Mouse (Mus musculus): ENCODE measurements around the gene Map7. TPM values are rescaled to one million over a fixed set of nuclear protein-coding genes. Genes with fewer than 3 reads are reported as not detected.

Map7 gene
- 6.3 and 8.2 TPM in 2 replicates for polyA plus RNA-seq (2016; fragmentation: Nextera tagmentation; extraction: Ambion mirVana)

DNA sequence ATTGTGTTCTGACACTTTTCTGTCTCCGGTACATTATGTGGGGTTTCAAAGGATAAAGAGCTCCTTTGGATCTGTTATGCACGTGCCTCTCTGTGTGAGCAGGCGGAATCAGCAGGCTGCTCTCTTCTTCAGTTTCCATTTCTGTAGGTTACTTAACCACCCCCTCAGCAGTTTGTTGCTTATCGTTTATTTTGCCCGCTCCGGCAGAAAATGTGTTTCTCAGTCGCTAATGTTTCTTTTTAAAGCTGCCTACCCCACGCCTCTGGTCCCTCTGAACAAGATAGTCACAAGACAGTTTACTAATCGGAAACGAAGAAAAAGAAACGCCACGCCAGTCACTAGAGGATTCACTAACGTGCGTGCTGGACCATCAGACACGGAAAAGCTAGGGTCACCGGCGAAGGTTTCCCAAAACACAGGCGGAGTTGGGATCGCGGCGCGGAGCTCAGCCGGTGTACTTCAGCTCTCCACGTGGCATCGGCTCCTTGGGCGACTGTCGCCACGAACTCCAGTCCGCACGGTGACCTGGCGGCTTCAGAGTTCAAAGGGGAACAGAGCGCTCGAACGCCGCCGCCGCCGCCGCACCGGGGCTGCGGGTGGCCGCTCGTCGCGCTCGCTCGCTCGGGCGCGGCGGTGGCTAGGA, at the start of gene Map7:
Gene Map7 (plus strand): TSS at position 342 of the 643 bp plus-strand sequence.
- WGBS, result 4% methylated on average over 51 of the region's 51 CpGs
- Histone ChIP-seq H3K36me3 (replicated peaks) (no peaks in the 10 kb centered on the region), H3K4me3 (replicated peaks) (peak within 1 kb of the TSS; percentile 75), H3K9ac (peak within 1 kb of the TSS; percentile 58), H3K4me1 (peaks cover 16% of the 10 kb centered on the region), H3K27ac (no peak within 1 kb of the TSS), H3K27me3 (peaks cover 43% of the 10 kb centered on the region), H3K9me3 (no peaks in the 10 kb centered on the region), H3K4me2 (peak within 1 kb of the TSS; percentile 95)
- ATAC-seq (ENCODE audit: low FRiP score), result peak; percentile 16

DNA sequence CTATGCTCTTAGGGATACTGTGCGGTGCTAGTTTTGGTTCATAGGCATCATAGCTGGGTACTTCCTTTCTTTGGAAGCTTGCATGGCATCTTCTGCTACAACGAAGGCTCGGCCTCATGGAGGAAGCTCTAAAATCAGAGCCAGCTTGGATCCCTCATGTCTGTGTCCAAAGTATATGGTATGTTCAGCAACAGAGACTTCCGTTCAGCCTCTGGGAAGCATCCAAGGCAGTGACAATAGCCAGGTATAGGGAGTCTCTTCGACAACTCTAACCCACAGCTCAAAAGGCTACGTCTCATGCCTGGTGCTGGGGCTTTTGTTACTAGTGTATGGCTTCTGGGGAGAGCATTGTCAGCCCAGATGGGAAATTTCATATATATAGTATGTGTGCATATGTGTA, 46.8 kb upstream of the Map7 start:
- Histone ChIP-seq H3K36me3 (replicated peaks) (no peaks in the 10 kb centered on the region), H3K4me1 (no peaks in the 10 kb centered on the region), H3K9me3 (no peaks in the 10 kb centered on the region), H3K9ac (no peak overlapping the region), H3K27ac (no peak overlapping the region), H3K4me2 (no peak overlapping the region), H3K4me3 (replicated peaks) (no peak overlapping the region), H3K27me3 (no peaks in the 10 kb centered on the region)
- 89% methylated on average over 6 of the region's 6 CpGs for WGBS
- no peak for ATAC-seq (ENCODE audit: low FRiP score)

DNA sequence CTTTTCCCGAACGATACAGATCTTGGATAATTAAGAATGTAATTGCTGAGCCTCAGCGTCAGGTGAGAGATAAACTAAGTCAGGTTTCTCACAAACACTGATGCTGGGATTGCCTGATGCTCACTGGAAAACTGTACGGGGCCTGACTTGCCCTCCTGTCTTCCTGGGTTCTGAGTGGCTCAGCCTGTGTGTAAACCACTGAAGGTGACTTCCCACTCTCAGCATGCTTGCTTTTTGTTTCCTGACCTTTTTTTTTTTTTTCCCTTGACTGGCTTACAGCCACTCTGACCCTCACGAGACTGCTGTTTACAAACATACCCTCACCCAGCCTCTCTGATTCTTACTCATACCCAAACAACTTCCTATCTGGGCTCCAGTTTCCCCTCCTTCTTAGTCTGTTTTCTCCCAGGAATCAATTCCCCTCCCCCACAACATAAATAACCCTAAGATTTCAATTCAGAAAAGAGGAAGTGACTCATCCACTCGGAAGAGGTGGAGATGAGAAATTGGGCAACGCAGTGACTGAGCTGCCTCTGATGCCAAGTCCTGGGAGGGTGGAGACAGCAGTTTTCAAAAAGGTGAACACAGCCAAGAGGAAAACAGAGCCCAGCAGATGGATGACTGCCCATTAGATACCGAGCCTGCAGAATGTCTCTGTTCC, 43.9 kb upstream of the Map7 start:
- WGBS, result 83% methylated on average over 8 of the region's 8 CpGs
- Histone ChIP-seq H3K4me2 (no peak overlapping the region), H3K4me3 (replicated peaks) (no peak overlapping the region), H3K9me3 (no peaks in the 10 kb centered on the region), H3K9ac (no peak overlapping the region), H3K27me3 (no peaks in the 10 kb centered on the region), H3K36me3 (replicated peaks) (no peaks in the 10 kb centered on the region), H3K4me1 (no peaks in the 10 kb centered on the region), H3K27ac (no peak overlapping the region)
- no peak for ATAC-seq (ENCODE audit: low FRiP score)

DNA sequence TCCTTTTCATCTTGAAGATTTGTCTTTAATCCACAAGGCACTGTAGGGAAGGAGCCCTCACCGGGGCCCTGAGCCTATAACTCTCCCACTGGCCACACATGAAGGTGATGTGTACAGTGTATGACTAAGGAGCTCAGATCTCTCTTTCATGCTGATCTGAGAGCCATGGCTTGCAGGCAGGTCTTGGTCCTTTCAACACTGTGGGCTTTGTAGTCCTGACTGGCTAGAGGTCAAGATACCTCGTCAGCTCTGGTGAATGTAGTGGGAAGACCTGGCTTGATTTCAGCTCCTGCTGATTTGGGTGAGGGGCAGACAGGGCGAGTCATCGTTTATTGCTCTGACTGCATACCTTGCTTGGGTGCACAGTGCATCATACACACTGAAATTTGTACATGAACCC, 42.7 kb upstream of the Map7 start:
- Histone ChIP-seq H3K4me2 (no peak overlapping the region), H3K36me3 (replicated peaks) (no peaks in the 10 kb centered on the region), H3K4me1 (no peaks in the 10 kb centered on the region), H3K9me3 (no peaks in the 10 kb centered on the region), H3K27ac (no peak overlapping the region), H3K27me3 (no peaks in the 10 kb centered on the region), H3K9ac (no peak overlapping the region), H3K4me3 (replicated peaks) (no peak overlapping the region)
- 82% methylated on average over 4 of the region's 4 CpGs for WGBS
- ATAC-seq (ENCODE audit: low FRiP score), result no peak

DNA sequence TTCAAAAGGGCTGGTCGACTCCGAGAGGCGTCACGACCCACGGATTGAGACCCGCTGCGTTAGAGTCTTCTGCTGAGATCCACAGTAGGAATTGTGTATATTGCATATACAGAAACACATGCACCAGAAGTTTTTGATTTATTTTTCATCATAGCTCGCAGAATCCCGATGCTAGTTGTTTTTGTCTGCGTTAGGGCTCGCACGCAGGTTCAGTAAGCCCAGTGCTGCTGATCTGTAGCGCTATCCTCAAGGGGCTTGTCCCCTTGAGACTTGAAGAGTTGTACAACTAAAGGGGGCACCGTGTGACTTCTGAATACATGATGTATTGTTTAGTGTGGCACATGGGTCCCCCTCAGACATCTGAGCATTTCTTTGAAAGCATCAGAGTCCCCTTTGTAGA, 41.2 kb upstream of the Map7 start:
- Histone ChIP-seq H3K9me3 (no peaks in the 10 kb centered on the region), H3K27me3 (no peaks in the 10 kb centered on the region), H3K36me3 (replicated peaks) (no peaks in the 10 kb centered on the region), H3K4me3 (replicated peaks) (no peak overlapping the region), H3K4me1 (no peaks in the 10 kb centered on the region), H3K27ac (no peak overlapping the region), H3K4me2 (no peak overlapping the region), H3K9ac (no peak overlapping the region)
- no peak for ATAC-seq (ENCODE audit: low FRiP score)
- 95% methylated on average over 14 of the region's 14 CpGs for WGBS

DNA sequence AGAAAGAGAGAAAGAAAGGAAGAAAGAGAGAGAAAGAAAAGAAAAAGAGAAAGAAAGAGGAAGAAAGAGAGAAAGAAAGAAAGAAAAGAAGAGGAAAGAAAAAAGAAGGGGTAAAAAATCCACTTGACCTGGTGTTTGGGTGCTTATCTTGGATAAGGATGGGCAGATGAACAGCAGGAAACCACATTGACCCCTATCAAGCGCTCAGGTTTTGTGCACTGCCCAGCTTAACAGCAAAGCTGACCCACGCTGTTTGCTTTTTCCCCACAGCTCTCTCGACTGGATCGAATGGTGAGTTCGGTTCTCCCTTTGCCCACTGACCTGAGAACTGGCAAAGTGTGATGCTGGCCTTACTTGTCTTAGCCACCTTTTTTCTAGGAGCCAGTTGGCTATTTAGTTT, 36.8 kb upstream of the Map7 start:
- Histone ChIP-seq H3K9ac (no peak overlapping the region), H3K27me3 (no peaks in the 10 kb centered on the region), H3K27ac (no peak overlapping the region), H3K9me3 (no peaks in the 10 kb centered on the region), H3K36me3 (replicated peaks) (no peaks in the 10 kb centered on the region), H3K4me2 (no peak overlapping the region), H3K4me3 (replicated peaks) (no peak overlapping the region), H3K4me1 (no peaks in the 10 kb centered on the region)
- 94% methylated on average over 5 of the region's 5 CpGs for WGBS
- no peak for ATAC-seq (ENCODE audit: low FRiP score)

DNA sequence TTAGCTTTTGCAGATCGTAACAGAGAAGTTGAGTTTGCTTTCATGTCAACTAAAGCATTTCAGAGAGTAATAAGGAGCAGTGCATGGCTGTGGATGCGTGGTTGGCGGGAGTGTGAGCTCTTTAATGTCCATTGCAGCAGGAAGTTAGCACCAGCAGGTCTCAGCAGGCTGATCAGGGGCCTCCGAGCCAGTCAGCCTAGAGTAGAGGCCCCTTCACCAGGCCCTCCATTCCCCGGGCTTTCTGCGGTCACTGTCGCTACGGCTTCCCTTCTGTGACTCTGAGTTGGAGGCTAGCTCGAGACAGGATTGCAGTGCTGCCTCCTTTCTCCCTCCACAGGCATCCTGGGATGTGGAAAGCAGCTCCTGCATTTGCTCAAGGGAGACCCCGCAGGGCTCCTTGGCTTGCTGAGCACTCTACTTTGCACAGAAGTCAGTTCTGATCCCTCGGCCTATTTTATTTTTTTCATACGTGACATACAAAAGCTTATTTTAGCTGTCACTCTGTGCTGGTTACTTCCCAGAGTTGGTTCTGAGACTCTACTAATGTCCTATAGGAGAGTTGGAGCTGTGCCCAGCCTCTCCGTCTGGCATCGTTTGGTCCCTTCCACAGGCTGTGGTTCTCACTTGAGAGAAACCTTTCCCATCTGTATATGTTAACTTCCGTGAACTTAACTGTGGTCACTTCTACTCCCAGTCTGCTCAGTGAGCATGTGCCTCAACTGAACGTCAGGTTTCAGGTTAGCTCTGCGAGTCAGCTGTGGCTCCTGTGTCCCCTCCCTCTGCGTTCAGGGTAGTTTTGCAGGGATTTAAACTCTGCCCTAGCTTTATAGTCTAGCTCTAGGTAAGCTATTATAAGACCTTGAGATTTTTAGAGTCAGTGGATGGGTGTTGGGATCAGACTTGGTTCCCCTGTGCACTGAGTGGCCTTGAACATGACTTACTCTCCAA, 36.0 kb upstream of the Map7 start:
- H3K4me1 ChIP-seq, result no peaks in the 10 kb centered on the region
- H3K9ac ChIP-seq, result no peak overlapping the region
- H3K27ac ChIP-seq, result no peak overlapping the region
- no peaks in the 10 kb centered on the region for H3K9me3 ChIP-seq
- 86% methylated on average over 18 of the region's 18 CpGs for whole genome bisulfite sequencing
- no peaks in the 10 kb centered on the region for H3K36me3 ChIP-seq (replicated peaks)
- no peak overlapping the region for H3K4me3 ChIP-seq (replicated peaks)
- ATAC-seq (ENCODE audit: low FRiP score), result no peak
- H3K27me3 ChIP-seq, result no peaks in the 10 kb centered on the region
- H3K4me2 ChIP-seq, result no peak overlapping the region

DNA sequence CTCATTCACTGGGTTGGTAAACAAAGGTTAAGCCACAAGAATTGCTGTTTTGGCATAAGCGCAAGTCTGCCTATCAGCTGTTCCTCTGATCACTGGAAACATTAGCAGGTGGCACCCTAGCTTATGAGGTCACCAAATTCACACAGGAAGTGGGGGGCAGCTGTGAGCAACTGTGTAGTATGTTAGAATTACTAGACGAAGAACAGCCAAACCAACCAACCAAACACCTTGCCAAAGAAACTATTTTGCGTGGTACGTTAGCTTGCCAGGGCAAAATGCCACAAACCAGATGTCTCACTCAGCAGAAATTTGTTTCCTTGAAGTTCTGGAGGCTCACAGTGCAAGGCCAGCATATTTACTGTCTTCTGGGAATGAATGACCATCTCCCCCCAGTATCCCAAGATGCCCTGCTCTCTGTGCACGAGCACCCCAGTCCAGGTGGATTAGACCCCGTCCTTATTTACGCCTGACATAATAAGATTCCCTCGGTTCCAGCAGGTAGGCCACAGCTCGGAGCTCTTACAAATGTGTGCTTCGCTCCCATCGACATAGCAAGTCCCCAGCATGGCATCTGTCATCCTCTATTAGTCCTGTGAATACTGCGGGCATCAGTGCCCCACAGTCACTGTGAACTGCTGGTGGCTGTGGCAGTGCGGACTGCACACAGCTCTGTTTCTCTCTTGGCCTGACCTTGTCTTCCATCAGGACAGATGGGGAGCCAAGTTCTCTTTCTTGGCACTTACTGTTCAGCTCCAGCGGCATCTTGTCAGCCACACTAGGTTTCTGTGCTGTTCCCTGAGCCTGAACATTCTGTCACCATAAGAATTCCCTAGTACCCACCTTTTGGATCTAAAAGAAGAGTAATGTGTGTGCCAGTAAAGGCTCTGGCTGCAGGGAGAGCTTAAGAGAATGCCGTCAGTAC, 28.5 kb upstream of the Map7 start:
- H3K9me3 ChIP-seq, result no peaks in the 10 kb centered on the region
- H3K27me3 ChIP-seq, result no peaks in the 10 kb centered on the region
- H3K4me2 ChIP-seq, result no peak overlapping the region
- H3K9ac ChIP-seq, result no peak overlapping the region
- no peaks in the 10 kb centered on the region for H3K4me1 ChIP-seq
- H3K4me3 ChIP-seq (replicated peaks), result no peak overlapping the region
- ATAC-seq (ENCODE audit: low FRiP score), result no peak
- H3K36me3 ChIP-seq (replicated peaks), result no peaks in the 10 kb centered on the region
- no peak overlapping the region for H3K27ac ChIP-seq
- 94% methylated on average over 15 of the region's 15 CpGs for WGBS

DNA sequence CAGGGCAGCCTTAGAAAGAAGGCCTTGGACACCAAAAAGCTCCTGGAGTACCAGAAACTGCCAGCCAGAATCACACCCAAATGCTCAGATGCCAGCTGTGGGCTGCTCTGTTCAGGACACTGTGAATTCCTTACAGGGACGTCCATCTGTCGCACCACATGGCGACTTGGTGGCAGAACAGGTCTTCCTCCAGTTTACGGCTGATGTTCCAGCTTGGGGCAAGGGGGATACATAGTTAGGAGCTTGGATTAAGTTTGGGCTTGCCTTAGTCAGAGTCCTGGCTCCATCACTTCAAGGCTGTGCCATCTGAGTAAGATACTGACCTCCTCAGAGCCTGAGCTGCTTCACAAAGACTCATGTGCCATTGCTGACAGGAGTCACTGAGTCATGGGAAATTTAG, 26.3 kb upstream of the Map7 start:
- Histone ChIP-seq H3K27me3 (no peaks in the 10 kb centered on the region), H3K9me3 (no peaks in the 10 kb centered on the region), H3K27ac (no peak overlapping the region), H3K4me2 (no peak overlapping the region), H3K4me3 (replicated peaks) (no peak overlapping the region), H3K4me1 (no peaks in the 10 kb centered on the region), H3K36me3 (replicated peaks) (no peaks in the 10 kb centered on the region), H3K9ac (no peak overlapping the region)
- no peak for ATAC-seq (ENCODE audit: low FRiP score)
- WGBS, result 86% methylated on average over 4 of the region's 4 CpGs

DNA sequence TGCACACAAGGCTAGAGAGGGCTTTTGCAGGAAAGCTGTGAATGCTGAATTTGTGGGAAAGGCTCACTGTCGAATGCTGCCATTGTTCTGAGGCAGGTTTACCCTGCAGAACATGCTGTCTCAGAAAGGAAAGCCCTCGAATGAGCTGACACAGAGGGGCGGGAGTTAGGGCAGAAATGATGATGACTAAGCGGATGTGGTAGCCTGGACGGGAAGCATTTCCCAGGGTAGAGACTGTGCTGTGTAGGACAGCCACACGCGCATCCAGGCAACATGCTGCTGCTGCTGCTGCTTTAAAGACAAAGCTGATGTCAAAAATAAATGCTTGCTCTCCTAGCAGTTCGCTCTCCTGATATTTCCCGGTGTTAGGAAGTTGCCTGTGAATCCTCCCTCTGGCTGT, 24.9 kb upstream of the Map7 start:
- H3K4me3 ChIP-seq (replicated peaks), result no peak overlapping the region
- no peaks in the 10 kb centered on the region for H3K27me3 ChIP-seq
- H3K36me3 ChIP-seq (replicated peaks), result no peaks in the 10 kb centered on the region
- no peak for ATAC-seq (ENCODE audit: low FRiP score)
- 54% methylated on average over 9 of the region's 9 CpGs for WGBS
- H3K9me3 ChIP-seq, result no peaks in the 10 kb centered on the region
- no peak overlapping the region for H3K27ac ChIP-seq
- H3K9ac ChIP-seq, result no peak overlapping the region
- H3K4me2 ChIP-seq, result no peak overlapping the region
- no peaks in the 10 kb centered on the region for H3K4me1 ChIP-seq

DNA sequence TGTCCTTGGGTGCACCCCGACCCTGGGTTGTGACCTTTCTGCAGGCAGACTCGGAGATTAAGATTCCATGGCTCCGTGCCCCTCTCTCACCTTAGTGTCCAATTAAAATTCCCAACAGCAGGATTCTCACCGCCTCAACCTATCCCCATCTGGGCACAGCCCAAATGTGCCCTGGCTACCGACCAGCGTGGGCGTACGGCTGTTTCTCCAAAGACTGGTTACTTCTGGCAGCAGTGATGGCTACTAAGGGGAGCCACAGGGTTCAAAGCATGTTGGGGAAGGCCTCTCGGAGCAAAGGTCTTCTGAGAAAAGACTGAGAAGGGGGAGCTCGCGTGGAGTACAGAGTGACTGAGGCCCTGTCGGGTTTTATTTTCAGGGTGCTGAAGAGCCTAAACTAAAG, 23.7 kb upstream of the Map7 start:
- Histone ChIP-seq H3K4me3 (replicated peaks) (no peak overlapping the region), H3K4me1 (no peaks in the 10 kb centered on the region), H3K9ac (no peak overlapping the region), H3K36me3 (replicated peaks) (no peaks in the 10 kb centered on the region), H3K9me3 (no peaks in the 10 kb centered on the region), H3K27ac (no peak overlapping the region), H3K4me2 (no peak overlapping the region), H3K27me3 (no peaks in the 10 kb centered on the region)
- WGBS, result 84% methylated on average over 12 of the region's 12 CpGs
- ATAC-seq (ENCODE audit: low FRiP score), result no peak

DNA sequence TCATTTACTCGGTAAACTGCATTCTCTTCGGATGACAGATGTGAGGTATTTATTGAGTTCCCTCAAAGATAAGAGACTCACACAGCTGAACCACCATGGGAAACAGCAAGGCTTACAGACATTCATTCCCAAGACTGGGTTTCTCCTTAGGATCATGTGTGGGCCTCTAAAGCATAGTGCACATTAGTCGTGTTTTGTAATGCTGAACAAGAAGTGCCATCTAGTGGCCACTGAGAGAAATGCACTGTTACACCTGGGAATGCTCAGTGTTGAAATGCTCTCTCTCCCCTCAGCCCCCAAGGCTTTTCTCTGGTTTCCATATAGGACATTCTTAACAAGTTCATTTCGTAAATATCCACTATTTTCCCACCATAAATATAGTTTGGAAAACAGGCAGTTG, 23.0 kb upstream of the Map7 start:
- 47% methylated on average over 4 of the region's 4 CpGs for WGBS
- H3K27me3 ChIP-seq, result no peaks in the 10 kb centered on the region
- H3K36me3 ChIP-seq (replicated peaks), result no peaks in the 10 kb centered on the region
- no peak overlapping the region for H3K27ac ChIP-seq
- ATAC-seq (ENCODE audit: low FRiP score), result peak; percentile 61; the same call in 1 of the 2 replicates
- H3K9ac ChIP-seq, result no peak overlapping the region
- H3K4me3 ChIP-seq (replicated peaks), result no peak overlapping the region
- no peaks in the 10 kb centered on the region for H3K4me1 ChIP-seq
- H3K4me2 ChIP-seq, result no peak overlapping the region
- H3K9me3 ChIP-seq, result no peaks in the 10 kb centered on the region
